Mouse (Mus musculus): Measurements from ENCODE around the gene Plekhg2. TPM values are rescaled to one million over a fixed set of nuclear protein-coding genes. Genes with fewer than 3 reads are reported as not detected.

Gene Plekhg2
- polyA plus RNA-seq, 1 experiment from 2014 or later, result 15.9 TPM

DNA sequence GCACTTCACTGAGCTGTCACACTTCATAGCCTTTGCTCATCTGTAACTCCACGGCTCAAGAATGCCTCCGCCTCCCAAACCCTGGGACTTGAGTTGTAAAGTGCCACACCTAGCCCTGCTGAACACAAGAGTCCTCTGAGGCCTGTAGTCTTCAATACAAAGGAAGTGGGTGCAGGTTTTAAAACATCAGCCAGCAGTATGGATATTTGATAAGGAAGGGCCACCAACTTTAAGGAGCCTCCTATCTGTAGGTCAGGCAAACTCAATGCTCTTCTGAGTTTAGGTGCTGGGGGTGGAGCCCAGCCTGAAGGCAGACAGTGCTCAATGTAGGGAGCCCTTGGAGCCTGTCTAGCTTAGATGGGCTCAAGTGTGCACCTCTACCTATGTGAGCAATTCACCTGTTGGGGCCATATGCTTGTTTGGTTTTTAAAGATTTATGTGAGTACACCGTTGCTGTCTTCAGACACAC is 18.3 kb downstream of the Plekhg2 start:
- WGBS, result 88% methylated on average over 3 of the region's 3 CpGs
- no peaks in the 10 kb centered on the region for H3K27me3 ChIP-seq (ENCODE audit: control insufficient read depth, insufficient read depth, low read length)
- H3K9ac ChIP-seq (replicated peaks; ENCODE audit: low read depth, low read length), result no peak overlapping the region
- H3K9me3 ChIP-seq (ENCODE audit: control insufficient read depth, low read length), result no peaks in the 10 kb centered on the region
- ATAC-seq (ENCODE audit: low read depth), result no peak
- H3K27ac ChIP-seq (ENCODE audit: low read depth, low read length), result no peak overlapping the region
- H3K4me3 ChIP-seq (ENCODE audit: low read depth, low read length), result no peak overlapping the region
- H3K36me3 ChIP-seq (ENCODE audit: control insufficient read depth, insufficient read depth, low read length), result peaks cover 16% of the 10 kb centered on the region
- peaks cover 15% of the 10 kb centered on the region for H3K4me1 ChIP-seq (ENCODE audit: control insufficient read depth, insufficient read depth, low read length)
- no peak overlapping the region for H3K4me2 ChIP-seq (ENCODE audit: low read depth, low read length)

GRCm38 (mm10) chr7:28353267-28353666 is 19.1 kb downstream of the Plekhg2 start:
- Histone ChIP-seq H3K4me2 (ENCODE audit: low read depth, low read length) (no peak overlapping the region), H3K4me1 (ENCODE audit: control insufficient read depth, insufficient read depth, low read length) (peaks cover 15% of the 10 kb centered on the region), H3K27ac (ENCODE audit: low read depth, low read length) (no peak overlapping the region), H3K9me3 (ENCODE audit: control insufficient read depth, low read length) (no peaks in the 10 kb centered on the region), H3K4me3 (ENCODE audit: low read depth, low read length) (no peak overlapping the region), H3K9ac (replicated peaks; ENCODE audit: low read depth, low read length) (no peak overlapping the region), H3K36me3 (ENCODE audit: control insufficient read depth, insufficient read depth, low read length) (peaks cover 16% of the 10 kb centered on the region), H3K27me3 (ENCODE audit: control insufficient read depth, insufficient read depth, low read length) (no peaks in the 10 kb centered on the region)
- ATAC-seq (ENCODE audit: low read depth), result no peak
- 95% methylated on average over 2 of the region's 2 CpGs for WGBS

DNA sequence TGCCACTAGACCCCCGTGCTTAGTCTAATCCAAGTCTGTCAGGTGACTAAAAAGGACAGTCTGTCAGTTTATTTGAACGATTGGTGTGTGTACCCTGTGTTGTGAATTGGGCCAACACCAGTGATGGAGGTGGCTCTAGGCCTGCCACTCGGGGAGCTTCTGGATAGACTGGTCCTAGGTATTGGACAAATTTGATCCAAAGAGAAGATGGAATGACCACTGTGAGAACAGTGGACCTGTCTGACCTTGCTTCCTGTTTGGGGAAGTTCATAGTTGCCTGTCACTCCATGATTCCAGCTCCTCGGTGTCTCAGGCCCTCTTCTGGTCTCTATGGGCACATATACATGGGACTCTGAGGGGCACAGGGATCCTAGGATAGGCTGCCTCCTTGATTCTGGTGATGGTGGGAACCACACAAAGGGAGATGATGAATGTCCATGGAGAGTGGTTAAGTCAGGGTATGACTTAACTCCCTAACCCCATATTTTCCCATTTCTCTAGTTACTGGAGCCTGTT is 20.7 kb downstream of the Plekhg2 start:
- peaks cover 15% of the 10 kb centered on the region for H3K4me1 ChIP-seq (ENCODE audit: control insufficient read depth, insufficient read depth, low read length)
- peak overlapping the region; percentile 67 for H3K4me3 ChIP-seq (ENCODE audit: low read depth, low read length)
- no peaks in the 10 kb centered on the region for H3K27me3 ChIP-seq (ENCODE audit: control insufficient read depth, insufficient read depth, low read length)
- H3K9me3 ChIP-seq (ENCODE audit: control insufficient read depth, low read length), result no peaks in the 10 kb centered on the region
- 50% methylated on average over 4 of the region's 4 CpGs for WGBS
- peaks cover 16% of the 10 kb centered on the region for H3K36me3 ChIP-seq (ENCODE audit: control insufficient read depth, insufficient read depth, low read length)
- no peak overlapping the region for H3K27ac ChIP-seq (ENCODE audit: low read depth, low read length)
- no peak for ATAC-seq (ENCODE audit: low read depth)
- peak overlapping the region; percentile 94; the same call in 1 of the 2 replicates for H3K9ac ChIP-seq (replicated peaks; ENCODE audit: low read depth, low read length)
- peak overlapping the region; percentile 71 for H3K4me2 ChIP-seq (ENCODE audit: low read depth, low read length)

DNA sequence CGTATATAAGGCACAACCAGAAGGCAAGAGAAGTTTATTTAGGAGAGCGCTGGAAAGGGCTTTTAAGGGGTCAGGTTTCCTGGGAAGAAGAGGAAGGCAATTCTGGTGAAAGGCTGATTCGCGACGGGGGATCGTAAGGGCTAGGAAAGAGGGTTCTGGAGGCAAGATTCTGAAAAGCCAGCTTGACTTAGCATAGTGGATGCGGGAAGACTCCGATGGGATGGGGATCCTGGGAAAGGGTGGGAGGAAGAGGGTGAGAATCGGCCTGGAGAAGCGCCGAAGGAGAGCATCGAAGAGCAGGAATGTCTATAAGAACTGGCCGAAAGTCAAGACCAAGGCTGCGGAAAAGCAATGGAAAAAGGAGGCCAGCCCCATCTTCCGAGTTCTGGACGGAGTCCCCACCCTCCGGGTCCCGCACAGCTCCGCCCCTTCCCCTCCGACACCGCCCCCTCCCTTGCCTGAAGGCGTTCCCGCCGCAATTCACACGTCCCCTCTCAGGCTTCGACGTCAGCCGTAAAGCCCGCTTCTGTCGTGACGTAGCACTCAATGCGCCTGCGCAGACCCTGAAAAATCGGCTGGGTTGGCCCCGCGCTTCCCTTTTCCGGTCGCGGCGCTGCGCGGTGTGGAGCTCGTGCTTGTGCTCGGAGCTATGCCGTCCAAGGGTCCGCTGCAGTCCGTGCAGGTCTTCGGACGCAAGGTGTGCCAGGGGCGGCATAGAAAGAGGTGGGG is 22.1 kb downstream of the Plekhg2 start, which contains the start of gene Rps16:
Gene Rps16 (plus strand): TSS at position 498 of the 729 bp plus-strand sequence.
- Histone ChIP-seq H3K4me2 (ENCODE audit: low read depth, low read length) (peak within 1 kb of the TSS; percentile 71), H3K27me3 (ENCODE audit: control insufficient read depth, insufficient read depth, low read length) (no peaks in the 10 kb centered on the region), H3K27ac (ENCODE audit: low read depth, low read length) (peak within 1 kb of the TSS; percentile 76), H3K4me1 (ENCODE audit: control insufficient read depth, insufficient read depth, low read length) (peaks cover 15% of the 10 kb centered on the region), H3K4me3 (ENCODE audit: low read depth, low read length) (peak within 1 kb of the TSS; percentile 67), H3K36me3 (ENCODE audit: control insufficient read depth, insufficient read depth, low read length) (peaks cover 16% of the 10 kb centered on the region), H3K9me3 (ENCODE audit: control insufficient read depth, low read length) (no peaks in the 10 kb centered on the region), H3K9ac (replicated peaks; ENCODE audit: low read depth, low read length) (peak within 1 kb of the TSS; percentile 94)
- WGBS, result under 1% methylated on average over 49 of the region's 50 CpGs
- ATAC-seq (ENCODE audit: low read depth), result peak; percentile 94

DNA sequence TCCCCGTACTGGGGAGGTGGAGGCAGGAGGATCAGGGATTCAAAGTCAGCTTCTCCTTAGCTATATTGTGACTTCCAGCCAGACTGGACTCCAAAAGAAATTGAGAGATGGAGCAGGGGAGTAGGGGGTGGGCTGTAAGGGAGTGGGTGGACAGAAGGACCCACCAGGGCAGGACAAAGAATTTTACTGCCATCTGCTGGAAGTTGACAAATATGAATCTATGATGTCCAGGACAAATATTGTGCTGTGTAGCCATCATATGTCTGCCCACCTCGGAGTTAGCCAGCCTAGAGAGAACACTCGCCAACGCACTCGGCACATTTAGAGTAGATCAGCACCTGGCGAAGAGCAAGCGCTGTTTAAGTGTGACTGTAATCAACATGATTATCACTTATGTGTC is 23.8 kb downstream of the Plekhg2 start:
- Histone ChIP-seq H3K36me3 (ENCODE audit: control insufficient read depth, insufficient read depth, low read length) (peaks cover 5% of the 10 kb centered on the region), H3K4me2 (ENCODE audit: low read depth, low read length) (no peak overlapping the region), H3K27ac (ENCODE audit: low read depth, low read length) (no peak overlapping the region), H3K4me1 (ENCODE audit: control insufficient read depth, insufficient read depth, low read length) (peaks cover 15% of the 10 kb centered on the region), H3K27me3 (ENCODE audit: control insufficient read depth, insufficient read depth, low read length) (no peaks in the 10 kb centered on the region), H3K9me3 (ENCODE audit: control insufficient read depth, low read length) (no peaks in the 10 kb centered on the region), H3K4me3 (ENCODE audit: low read depth, low read length) (no peak overlapping the region), H3K9ac (replicated peaks; ENCODE audit: low read depth, low read length) (no peak overlapping the region)
- no peak for ATAC-seq (ENCODE audit: low read depth)
- WGBS, result 91% methylated on average over 7 of the region's 7 CpGs

DNA sequence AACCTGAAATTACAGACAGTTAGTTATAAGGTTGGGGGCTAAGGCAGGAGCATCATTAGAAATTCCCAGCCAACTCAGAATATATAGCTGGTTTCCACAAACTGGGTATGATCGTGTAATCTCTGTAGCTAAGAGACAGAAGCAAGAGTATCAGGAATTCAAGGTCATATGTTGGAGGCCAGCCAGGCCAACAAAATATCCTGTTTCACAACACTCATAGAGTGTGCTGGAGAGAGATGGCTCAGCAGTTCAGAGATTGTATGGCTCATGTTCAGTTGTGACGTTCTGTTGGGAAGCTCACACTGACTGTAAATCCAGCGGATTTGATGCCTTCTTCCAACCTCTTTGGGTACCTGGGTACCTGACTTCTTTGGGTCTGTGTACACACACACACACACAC is 24.7 kb downstream of the Plekhg2 start:
- no peaks in the 10 kb centered on the region for H3K27me3 ChIP-seq (ENCODE audit: control insufficient read depth, insufficient read depth, low read length)
- peaks cover 15% of the 10 kb centered on the region for H3K4me1 ChIP-seq (ENCODE audit: control insufficient read depth, insufficient read depth, low read length)
- no peak overlapping the region for H3K27ac ChIP-seq (ENCODE audit: low read depth, low read length)
- no peaks in the 10 kb centered on the region for H3K9me3 ChIP-seq (ENCODE audit: control insufficient read depth, low read length)
- no peak overlapping the region for H3K4me2 ChIP-seq (ENCODE audit: low read depth, low read length)
- no peak overlapping the region for H3K9ac ChIP-seq (replicated peaks; ENCODE audit: low read depth, low read length)
- no peak for ATAC-seq (ENCODE audit: low read depth)
- H3K4me3 ChIP-seq (ENCODE audit: low read depth, low read length), result no peak overlapping the region
- WGBS, result 87% methylated on average over 3 of the region's 3 CpGs
- no peaks in the 10 kb centered on the region; the same call in 1 of the 2 replicates for H3K36me3 ChIP-seq (ENCODE audit: control insufficient read depth, insufficient read depth, low read length)

GRCm38 (mm10) chr7:28344637-28345036 is 27.8 kb downstream of the Plekhg2 start:
- Histone ChIP-seq H3K27ac (ENCODE audit: low read depth, low read length) (no peak overlapping the region), H3K4me2 (ENCODE audit: low read depth, low read length) (no peak overlapping the region), H3K4me1 (ENCODE audit: control insufficient read depth, insufficient read depth, low read length) (peaks cover 4% of the 10 kb centered on the region), H3K9me3 (ENCODE audit: control insufficient read depth, low read length) (no peaks in the 10 kb centered on the region), H3K9ac (replicated peaks; ENCODE audit: low read depth, low read length) (no peak overlapping the region), H3K36me3 (ENCODE audit: control insufficient read depth, insufficient read depth, low read length) (no peaks in the 10 kb centered on the region), H3K27me3 (ENCODE audit: control insufficient read depth, insufficient read depth, low read length) (no peaks in the 10 kb centered on the region), H3K4me3 (ENCODE audit: low read depth, low read length) (no peak overlapping the region)
- WGBS, result 5% methylated on average over 4 of the region's 4 CpGs
- ATAC-seq (ENCODE audit: low read depth), result no peak

GRCm38 (mm10) chr7:28341381-28341780 is 31.0 kb downstream of the Plekhg2 start:
- H3K4me1 ChIP-seq (ENCODE audit: control insufficient read depth, insufficient read depth, low read length), result peaks cover 11% of the 10 kb centered on the region
- no peaks in the 10 kb centered on the region for H3K36me3 ChIP-seq (ENCODE audit: control insufficient read depth, insufficient read depth, low read length)
- H3K27me3 ChIP-seq (ENCODE audit: control insufficient read depth, insufficient read depth, low read length), result no peaks in the 10 kb centered on the region
- ATAC-seq (ENCODE audit: low read depth), result no peak
- H3K9me3 ChIP-seq (ENCODE audit: control insufficient read depth, low read length), result no peaks in the 10 kb centered on the region
- 19% methylated on average over 7 of the region's 7 CpGs for WGBS
- H3K4me2 ChIP-seq (ENCODE audit: low read depth, low read length), result no peak overlapping the region
- H3K4me3 ChIP-seq (ENCODE audit: low read depth, low read length), result no peak overlapping the region
- no peak overlapping the region for H3K27ac ChIP-seq (ENCODE audit: low read depth, low read length)
- no peak overlapping the region for H3K9ac ChIP-seq (replicated peaks; ENCODE audit: low read depth, low read length)

- Histone ChIP-seq H3K9me3 (ENCODE audit: control insufficient read depth, low read length) (no peaks in the 10 kb centered on the region), H3K4me3 (ENCODE audit: low read depth, low read length) (peak overlapping the region; percentile 93), H3K4me1 (ENCODE audit: control insufficient read depth, insufficient read depth, low read length) (peaks cover 11% of the 10 kb centered on the region), H3K27ac (ENCODE audit: low read depth, low read length) (peak overlapping the region; percentile 82), H3K4me2 (ENCODE audit: low read depth, low read length) (peak overlapping the region; percentile 87), H3K9ac (replicated peaks; ENCODE audit: low read depth, low read length) (no peak overlapping the region), H3K36me3 (ENCODE audit: control insufficient read depth, insufficient read depth, low read length) (no peaks in the 10 kb centered on the region), H3K27me3 (ENCODE audit: control insufficient read depth, insufficient read depth, low read length) (no peaks in the 10 kb centered on the region)
- WGBS, result 76% methylated on average over 19 of the region's 19 CpGs
- peak; percentile 1; the same call in 1 of the 2 replicates for ATAC-seq (ENCODE audit: low read depth)
These were observed 33.0 kb downstream of the Plekhg2 start for GRCm38 (mm10) chr7:28339213-28339917.

All from neural tube, embryonic 14.5 days (tissue).